ENCODE assay signal across 10 mouse cellular contexts in the genomic region with DNA sequence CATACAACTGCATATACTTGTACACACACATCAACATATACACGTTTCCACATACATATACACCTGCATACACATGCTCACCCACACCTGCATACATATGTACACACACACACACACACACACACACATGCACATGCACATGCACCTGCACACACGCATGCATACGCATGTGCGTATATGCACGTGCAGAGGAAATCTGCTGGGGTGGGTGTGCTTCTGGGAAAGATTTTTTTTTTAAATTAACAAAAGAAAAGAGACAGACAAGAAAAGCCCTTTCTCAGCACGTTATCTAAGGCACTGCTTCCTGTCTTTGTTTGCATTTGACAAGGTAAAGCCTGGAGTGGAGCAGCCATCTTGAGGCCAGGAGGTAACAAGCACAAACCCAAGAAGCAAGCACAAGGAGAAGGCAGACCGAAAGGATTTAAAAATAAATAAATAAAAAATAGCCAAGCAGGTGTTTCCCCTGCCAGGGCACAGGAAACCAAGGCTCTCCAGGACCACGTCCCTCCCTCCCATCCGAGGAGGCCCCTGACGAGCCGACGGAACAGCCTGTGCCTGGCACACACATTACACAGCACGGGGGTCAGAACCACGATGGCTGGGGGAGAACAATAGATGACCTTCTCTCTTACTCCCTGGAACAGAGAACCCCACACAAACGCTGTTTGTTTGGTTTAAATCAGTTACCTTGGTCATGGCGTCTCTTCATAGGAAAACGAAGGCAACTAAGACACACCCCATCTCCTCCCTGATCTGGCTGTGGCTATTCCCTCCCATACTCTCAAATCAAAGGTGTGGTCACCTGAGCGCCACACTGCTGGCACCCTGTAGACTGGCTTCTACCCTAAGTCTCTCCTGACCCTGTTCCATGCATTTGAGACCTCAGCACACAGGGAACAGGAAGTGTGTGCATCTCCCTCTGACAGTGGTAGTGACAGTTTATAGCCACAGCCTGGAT. TPM values are rescaled to one million over a fixed set of nuclear protein-coding genes. Genes with fewer than 3 reads are reported as not detected.
DNase-seq lines count a peak whose midpoint lies in the region; ATAC-seq and TF ChIP-seq lines count a peak whose summit lies in the region.
"Had no signal": no experiment of that assay in that cellular context is flagged by ENCODE, and none has a peak within 500 bp of the region (broad histone marks: within the 10 kb centered on the region; RNA-seq: fewer than 3 reads in every experiment).

No protein-coding gene starts in this region.

- no peak overlapping the region for H3K4me3 ChIP-seq in cerebellum, adult 2 months (replicated peaks; ENCODE audit: insufficient read depth, low read depth, low read length)
- peak overlapping the region; percentile 52 for H3K4me3 ChIP-seq in lung, adult 2 months (replicated peaks; ENCODE audit: extremely low read depth, low read depth, low read length)
- H3K4me3 ChIP-seq in intestine, embryonic 16.5 days (ENCODE audit: low read length) = no peak overlapping the region
- H3K4me3 ChIP-seq: embryonic facial prominence, embryonic 15.5 days had no signal

- no peaks in the 10 kb centered on the region for H3K9me3 ChIP-seq in intestine, embryonic 16.5 days (ENCODE audit: control insufficient read depth, low read length)
- H3K9me3 ChIP-seq: embryonic facial prominence, embryonic 15.5 days had no signal

- H3K9ac ChIP-seq in intestine, embryonic 16.5 days (ENCODE audit: low read depth, low read length) = no peak overlapping the region
- H3K9ac ChIP-seq: embryonic facial prominence, embryonic 15.5 days had no signal

- peak overlapping the region; percentile 87 for H3K27ac ChIP-seq in cerebellum, adult 2 months (ENCODE audit: insufficient read depth, low read length)
- H3K27ac ChIP-seq in intestine, embryonic 16.5 days (ENCODE audit: low read length) = peak overlapping the region; percentile 7; the same call in 1 of the 2 replicates
- H3K27ac ChIP-seq: embryonic facial prominence, embryonic 15.5 days had no signal

- TF ChIP-seq CTCF in cerebellum, adult 2 months (IDR thresholded peaks at IDR 0.05; ENCODE audit: borderline replicate concordance, insufficient read depth, low read depth, low read length) = no peak
- no peak for TF ChIP-seq CTCF in lung, adult 2 months (IDR thresholded peaks at IDR 0.05; ENCODE audit: insufficient read depth, low read length)

- WGBS in cerebellum, adult 2 months = 37% methylated on average over 18 of the region's 18 CpGs
- 32% methylated on average over 18 of the region's 18 CpGs for WGBS in lung, adult 2 months
- WGBS in intestine, embryonic 16.5 days = 54% methylated on average over 18 of the region's 18 CpGs

- no peak for DNase-seq in cerebellum, adult 2 months
- DNase-seq in cerebellum, adult 9-11 months = no peak
- DNase-seq in lung, adult 2 months = no peak
- no peak for DNase-seq in lung, postnatal 10 days
- peak; percentile 39 for DNase-seq in thymus, postnatal 25 days
- DNase-seq in urinary bladder, postnatal 4 days (ENCODE audit: low spot score in 2 of 2) = no peak
- DNase-seq: adrenal gland, postnatal 36 days had no signal

- no peaks in the 10 kb centered on the region for H3K36me3 ChIP-seq in intestine, embryonic 16.5 days (ENCODE audit: control insufficient read depth, insufficient read depth, low read length)
- H3K36me3 ChIP-seq: embryonic facial prominence, embryonic 15.5 days had no signal

- ATAC-seq in intestine, embryonic 16.5 days = no peak
- ATAC-seq in frontal cortex, adult (ENCODE audit: low TSS enrichment) = no peak

- no peak for TF ChIP-seq POLR2A in cerebellum, adult 2 months (IDR thresholded peaks at IDR 0.05; ENCODE audit: borderline replicate concordance, insufficient read depth, low read length)
- TF ChIP-seq POLR2A in lung, adult 2 months (IDR thresholded peaks at IDR 0.05; ENCODE audit: borderline replicate concordance, extremely low read depth, low read depth, low read length) = no peak

- H3K4me2 ChIP-seq in intestine, embryonic 16.5 days (ENCODE audit: low read depth, low read length) = no peak overlapping the region
- H3K4me2 ChIP-seq: embryonic facial prominence, embryonic 15.5 days had no signal

- H3K27me3 ChIP-seq in cerebellum, adult 2 months (ENCODE audit: control insufficient read depth, insufficient read depth, low read length) = no peaks in the 10 kb centered on the region
- H3K27me3 ChIP-seq in intestine, embryonic 16.5 days (replicated peaks; ENCODE audit: control insufficient read depth, insufficient read depth, low read length) = no peaks in the 10 kb centered on the region
- H3K27me3 ChIP-seq: embryonic facial prominence, embryonic 15.5 days had no signal

- peaks cover 85% of the 10 kb centered on the region for H3K4me1 ChIP-seq in cerebellum, adult 2 months (ENCODE audit: control insufficient read depth, insufficient read depth, low read length)
- peaks cover 12% of the 10 kb centered on the region for H3K4me1 ChIP-seq in lung, adult 2 months (ENCODE audit: control insufficient read depth, insufficient read depth, low read length)
- no peaks in the 10 kb centered on the region; the same call in 1 of the 2 replicates for H3K4me1 ChIP-seq in intestine, embryonic 16.5 days (ENCODE audit: control insufficient read depth, insufficient read depth, low read length)

RNA-seq across cellular contexts. Expression of a gene that starts 39.4 kb away (rescaled TPM):
- 210 and 244 TPM in 2 replicates for polyA plus RNA-seq in cerebellum, adult 2 months (2012; rRNA removed)
- polyA plus RNA-seq in lung, adult 2 months (2012; rRNA removed) = 48.8 and 51.9 TPM in 2 replicates
- polyA plus RNA-seq in intestine, embryonic 16.5 days (2015; fragmentation: Nextera tagmentation; extraction: Ambion mirVana) = 7.0 and 8.2 TPM in 2 replicates
